Mouse (Mus musculus) ZHBTc4 (cell line): ENCODE measurements at regions not wholly inside any gene's neighbourhood (a gene's known extent, or its start where the extent isn't known, plus 50 kb on each side); places are given as distances from the start of the nearest gene placed in this dataset.
A peak's percentile ranks its signal among the peaks of the same experiment; 100 is the strongest.

Experiments
- DNase-seq: peaks from one replicate; pipeline ENCODE4 v3.0.0-alpha.2; 2011; ENCODE audit warnings: low read depth, low spot score

- DNase-seq, result peak; percentile 71
Measured at GRCm38 (mm10) chr6:53143846-53144584, 75.6 kb upstream of the Jazf1 start.

- no peak for DNase-seq
Measured at GRCm38 (mm10) chr6:53134410-53134809, 66.0 kb upstream of the Jazf1 start.

- no peak for DNase-seq
Measured at GRCm38 (mm10) chr6:53130717-53131330, 62.4 kb upstream of the Jazf1 start.

- no peak for DNase-seq
Measured at GRCm38 (mm10) chr6:53126776-53127175, 58.3 kb upstream of the Jazf1 start.

DNA sequence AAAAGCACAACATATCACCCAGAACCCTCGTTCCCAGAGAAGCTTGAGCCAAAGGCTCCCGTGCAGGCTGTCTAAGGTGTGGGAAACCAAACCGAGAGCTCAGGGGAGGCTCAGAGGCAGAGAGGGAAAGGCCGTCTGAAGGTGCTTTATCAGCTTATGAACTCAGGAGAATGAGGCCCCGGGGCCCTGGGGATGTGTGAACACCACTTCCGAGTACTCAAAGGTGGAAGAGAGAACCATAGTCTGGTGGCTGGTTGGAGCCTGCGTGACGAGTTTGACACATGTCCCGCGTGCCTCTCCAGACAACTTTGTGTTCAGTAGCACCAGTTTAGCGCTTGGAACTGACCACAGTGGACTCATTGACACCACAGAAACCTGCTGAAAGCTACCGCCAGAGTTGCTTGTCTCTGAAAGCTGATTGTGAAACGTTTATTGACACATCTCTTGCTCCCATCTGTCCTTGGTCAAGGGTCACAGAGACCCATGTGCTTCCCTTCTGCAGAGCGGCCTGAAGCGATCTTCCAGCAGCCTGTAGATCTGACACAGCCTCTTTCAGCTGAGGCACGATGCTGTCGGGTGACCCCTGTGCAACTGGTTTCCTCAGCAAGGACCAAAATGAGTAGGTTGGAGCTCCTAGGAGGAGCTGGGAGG lies 56.5 kb upstream of the Jazf1 start:
- peak; percentile 26 for DNase-seq

DNA sequence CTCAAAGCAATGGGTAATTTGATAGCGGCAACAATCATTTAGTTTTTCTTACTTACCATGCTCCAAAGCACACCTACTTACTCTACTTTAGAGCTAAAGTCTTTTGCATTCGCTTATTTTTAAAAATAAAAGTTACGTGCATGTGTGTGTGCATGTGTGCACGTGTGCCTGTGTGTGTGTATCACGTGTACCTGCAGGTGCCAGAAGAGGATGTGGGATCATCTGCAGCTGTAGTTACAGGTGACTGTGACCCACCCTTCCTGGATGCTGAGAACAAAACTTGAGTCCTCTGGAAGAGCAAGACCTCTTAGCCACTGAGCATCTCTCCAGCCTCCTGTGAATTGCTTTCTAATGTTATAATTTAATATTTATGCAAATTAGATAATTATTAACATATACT lies 52.0 kb upstream of the Jazf1 start:
- no peak for DNase-seq
